Mouse (Mus musculus): ENCODE data around the gene Atrnl1. TPM values are rescaled to one million over a fixed set of nuclear protein-coding genes. Genes with fewer than 3 reads are reported as not detected.

Atrnl1 gene
- total RNA-seq, 2 experiments from 2014 or later, result 10.4 to 10.9 TPM

DNA sequence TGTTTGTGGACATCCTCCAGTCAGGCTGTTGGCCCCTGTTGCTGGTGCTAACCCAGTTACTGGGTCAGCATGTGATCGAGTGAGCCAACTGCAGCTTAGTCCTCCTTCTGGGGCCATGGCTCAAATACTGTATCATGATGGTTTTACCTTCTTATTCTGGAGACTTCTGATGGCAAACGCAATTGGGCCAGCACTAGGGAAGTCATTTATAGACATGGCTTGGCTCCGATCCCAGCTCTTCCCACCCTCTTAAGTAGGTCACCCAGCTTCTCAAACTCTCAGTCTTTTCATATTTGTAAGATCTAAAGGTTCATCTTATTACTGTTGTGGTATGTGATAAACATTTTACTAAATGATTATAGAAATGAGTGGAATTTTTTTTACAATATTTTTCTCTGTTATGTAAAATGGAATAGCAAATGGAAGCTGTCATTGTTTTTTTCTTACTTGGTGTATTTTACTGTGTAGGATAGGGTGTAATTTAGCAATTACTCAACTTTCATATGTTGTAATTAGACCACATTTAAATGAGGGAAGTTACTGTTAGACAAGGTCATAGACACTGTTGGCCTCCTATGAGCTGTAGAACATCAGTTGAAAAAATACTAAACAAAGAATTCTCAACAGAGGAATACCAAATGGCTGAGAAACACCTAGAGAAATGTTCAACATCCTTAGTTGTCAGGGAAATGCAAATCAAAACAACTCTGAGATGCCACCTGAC is 171.7 kb downstream of the Atrnl1 start:
- intact Hi-C loops (cut with DNase I; ENCODE audit: low total_unique reads), result no loop called here
- no peak for DNase-seq

GRCm38 (mm10) chr19:57786699-57787098 is 175.9 kb downstream of the Atrnl1 start:
- intact Hi-C loops (cut with DNase I; ENCODE audit: low total_unique reads), result no loop called here
- peak; percentile 23 for DNase-seq

DNA sequence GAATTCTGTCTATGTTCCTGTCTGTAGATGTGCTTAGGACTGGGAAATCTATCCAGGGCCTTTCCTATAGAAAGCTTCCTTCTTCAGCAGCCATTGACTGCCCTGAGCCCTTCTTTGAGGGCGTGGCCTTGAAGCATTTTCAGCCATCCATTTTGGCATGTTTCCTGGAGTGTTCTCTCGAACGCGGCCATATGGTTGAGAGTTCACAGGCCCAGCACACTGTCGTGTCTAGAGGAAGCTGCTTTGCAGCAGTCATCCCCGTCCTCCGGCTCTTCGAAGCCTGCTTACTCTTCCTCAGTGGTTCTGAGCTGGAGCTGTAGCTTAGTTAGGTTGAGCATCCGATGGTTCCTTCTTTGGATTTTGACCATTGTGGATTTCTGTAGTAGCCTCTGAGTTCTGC is 191.4 kb downstream of the Atrnl1 start:
- intact Hi-C loops (cut with DNase I; ENCODE audit: low total_unique reads), result no loop called here
- no peak for DNase-seq

DNA sequence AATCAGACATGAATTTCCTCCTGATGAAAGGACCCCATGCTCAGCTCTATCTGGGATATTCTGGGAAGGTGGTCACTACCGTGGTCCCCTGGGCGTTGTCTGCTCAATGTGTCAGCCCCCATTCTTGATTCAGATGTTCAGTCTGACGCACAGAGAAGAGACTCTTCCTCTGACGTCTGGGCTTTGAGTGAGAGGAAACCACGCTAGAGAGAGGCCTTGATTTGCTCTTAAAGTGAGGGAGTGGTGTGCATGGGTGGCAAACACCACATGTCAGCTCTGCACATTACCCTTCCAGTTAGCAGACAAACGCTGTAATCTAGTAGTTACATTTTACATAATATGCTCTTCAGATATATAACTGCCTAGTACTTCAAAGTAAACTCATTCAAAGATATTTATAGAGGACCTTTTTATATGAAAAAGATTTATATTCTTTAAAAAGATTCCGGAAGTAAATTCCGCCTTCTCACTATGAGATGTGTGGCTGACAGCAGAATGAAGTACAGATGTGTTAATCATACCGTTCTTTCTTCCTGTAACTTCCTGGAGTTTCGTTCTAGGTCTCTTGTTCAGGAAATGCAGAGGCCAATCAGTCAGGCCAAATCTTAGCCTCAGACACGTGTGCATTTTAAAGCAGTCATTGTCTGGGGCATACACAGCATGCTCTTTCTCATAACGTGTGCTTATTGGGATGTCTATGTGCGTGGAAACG is 192.1 kb downstream of the Atrnl1 start:
- intact Hi-C loops (cut with DNase I; ENCODE audit: low total_unique reads), result no loop called here
- DNase-seq, result no peak

GRCm38 (mm10) chr19:57803483-57803820 is 192.6 kb downstream of the Atrnl1 start:
- intact Hi-C loops (cut with DNase I; ENCODE audit: low total_unique reads), result no loop called here
- DNase-seq, result no peak

DNA sequence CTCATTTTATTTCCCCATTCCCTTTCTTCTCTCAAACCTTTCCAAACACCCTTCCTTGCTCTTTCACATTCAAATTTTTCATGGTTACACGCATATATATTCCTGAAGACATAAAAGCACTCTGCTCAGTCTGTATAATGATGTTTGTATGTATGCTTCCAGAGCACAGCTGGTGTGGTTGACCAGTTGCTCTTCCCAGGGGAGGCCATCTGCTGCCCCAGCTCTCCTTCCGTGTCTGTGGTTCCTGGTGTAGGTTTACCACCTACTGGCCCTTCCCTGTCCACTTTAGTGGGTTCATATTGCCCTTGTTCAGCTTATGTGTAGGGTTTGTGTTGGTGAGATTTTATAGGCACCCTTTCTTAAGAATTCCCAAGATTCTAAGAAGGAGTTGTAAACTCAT is 197.5 kb downstream of the Atrnl1 start:
- intact Hi-C loops (cut with DNase I; ENCODE audit: low total_unique reads), result no loop called here
- DNase-seq, result no peak

- intact Hi-C loops (cut with DNase I; ENCODE audit: low total_unique reads), result loop anchor here (10.0 kb wide), 1 partner anchor 651 kb away; no protein-coding TSS in a partner anchor
- DNase-seq, result no peak
Observed at GRCm38 (mm10) chr19:57814291-57814690, 203.5 kb downstream of the Atrnl1 start.

GRCm38 (mm10) chr19:57816221-57816996 is 205.6 kb downstream of the Atrnl1 start:
- intact Hi-C loops (cut with DNase I; ENCODE audit: low total_unique reads), result loop anchor here (10.0 kb wide), 1 partner anchor 648 kb away; no protein-coding TSS in a partner anchor
- no peak for DNase-seq

- DNase-seq, result no peak
- intact Hi-C loops (cut with DNase I; ENCODE audit: low total_unique reads), result loop anchor here (10.0 kb wide), 1 partner anchor 647 kb away; no protein-coding TSS in a partner anchor
Observed at GRCm38 (mm10) chr19:57817736-57818135, 206.9 kb downstream of the Atrnl1 start.

GRCm38 (mm10) chr19:57823446-57823845 is 212.6 kb downstream of the Atrnl1 start:
- intact Hi-C loops (cut with DNase I; ENCODE audit: low total_unique reads), result no loop called here
- no peak for DNase-seq

GRCm38 (mm10) chr19:57825271-57826207 is 214.7 kb downstream of the Atrnl1 start:
- intact Hi-C loops (cut with DNase I; ENCODE audit: low total_unique reads), result no loop called here

DNA sequence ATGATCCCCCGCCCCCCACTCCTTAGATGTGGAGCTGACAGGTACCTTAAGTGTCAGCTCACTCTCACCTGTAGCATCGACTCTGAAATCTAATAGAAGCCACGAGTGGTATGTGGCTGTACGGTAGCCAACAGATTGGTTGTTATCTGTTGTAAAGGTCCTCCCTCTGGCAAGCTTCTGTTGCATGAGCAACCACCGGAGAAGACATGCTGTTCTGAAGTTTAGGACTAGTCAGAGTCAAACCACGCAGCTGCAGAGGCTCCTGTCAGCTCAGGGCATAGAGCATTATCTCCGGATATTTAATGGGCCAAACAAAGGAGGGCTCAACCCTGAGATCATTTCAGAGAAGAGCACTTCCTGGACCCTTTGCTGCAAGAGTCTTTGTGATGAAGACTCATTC is 222.2 kb downstream of the Atrnl1 start:
- intact Hi-C loops (cut with DNase I; ENCODE audit: low total_unique reads), result no loop called here
- DNase-seq, result no peak

More at GRCm38 (mm10) chr19:57825271-57826207, 214.7 kb downstream of the Atrnl1 start:
- no peak for DNase-seq

- intact Hi-C loops (cut with DNase I; ENCODE audit: low total_unique reads), result no loop called here
- no peak for DNase-seq
Observed at GRCm38 (mm10) chr19:57837882-57838281, 227.0 kb downstream of the Atrnl1 start.

GRCm38 (mm10) chr19:57838546-57838945 is 227.7 kb downstream of the Atrnl1 start:
- no peak for DNase-seq
- intact Hi-C loops (cut with DNase I; ENCODE audit: low total_unique reads), result no loop called here

- intact Hi-C loops (cut with DNase I; ENCODE audit: low total_unique reads), result no loop called here
- no peak for DNase-seq
Observed at GRCm38 (mm10) chr19:57849915-57850314, 239.1 kb downstream of the Atrnl1 start.

DNA sequence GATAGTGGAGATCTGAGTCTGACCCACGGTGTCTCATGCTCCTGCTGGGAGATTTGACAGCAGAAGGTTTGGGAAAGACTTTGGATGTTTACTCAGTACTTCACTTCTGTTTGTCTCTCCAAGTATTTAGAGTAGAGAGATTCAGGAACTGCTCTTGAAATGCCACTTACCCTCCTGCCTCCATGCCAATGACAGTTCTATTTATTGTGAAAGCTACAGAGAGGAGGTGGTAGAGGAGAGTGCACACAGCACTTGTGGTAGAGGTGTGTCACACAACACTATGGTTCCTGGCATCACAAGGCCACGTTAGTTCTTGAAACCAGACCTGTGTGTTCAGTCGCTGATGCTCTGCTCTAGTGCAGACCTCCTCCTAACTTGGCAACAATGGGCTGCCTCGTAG is 257.5 kb downstream of the Atrnl1 start:
- intact Hi-C loops (cut with DNase I; ENCODE audit: low total_unique reads), result no loop called here
- no peak for DNase-seq

DNA sequence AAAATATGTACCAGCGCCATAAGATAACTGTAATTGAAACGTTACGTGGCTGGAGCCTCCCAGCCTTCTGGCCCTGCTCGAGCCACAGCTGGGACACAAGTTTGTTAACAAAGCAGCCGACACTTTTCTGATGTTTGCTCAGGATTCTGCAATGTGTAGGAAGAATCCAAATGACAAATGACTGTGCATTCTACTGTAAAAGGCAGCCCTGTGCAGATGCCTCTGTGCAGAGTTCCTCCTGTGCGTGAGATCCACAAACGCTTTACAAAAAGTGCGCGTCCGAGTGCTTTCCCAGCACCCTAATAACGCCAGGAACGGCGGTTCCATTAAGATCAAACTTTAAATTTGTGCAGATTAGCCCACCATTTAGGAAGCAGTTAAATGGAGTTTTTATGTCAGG is 260.0 kb downstream of the Atrnl1 start:
- intact Hi-C loops (cut with DNase I; ENCODE audit: low total_unique reads), result no loop called here
- no peak for DNase-seq

DNA sequence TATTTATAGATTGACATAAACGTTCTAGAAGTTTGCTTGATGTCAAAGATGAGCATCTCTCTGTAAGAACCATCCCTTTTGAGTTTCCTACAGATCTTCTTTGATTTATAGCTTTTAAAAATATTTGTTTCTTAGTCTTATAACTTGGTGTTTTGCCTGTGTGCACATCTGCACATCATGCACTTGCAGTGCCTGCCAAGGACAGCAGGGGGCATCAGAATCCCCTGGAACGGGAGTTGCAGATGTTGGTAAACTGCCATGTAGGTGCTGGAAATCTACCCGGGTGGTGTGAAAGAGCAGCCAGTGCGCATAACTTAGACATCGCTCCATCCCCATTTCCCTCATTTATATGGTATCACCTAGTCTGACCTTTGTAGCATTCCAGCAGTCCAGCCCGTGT is 265.2 kb downstream of the Atrnl1 start:
- intact Hi-C loops (cut with DNase I; ENCODE audit: low total_unique reads), result no loop called here
- no peak for DNase-seq

DNA sequence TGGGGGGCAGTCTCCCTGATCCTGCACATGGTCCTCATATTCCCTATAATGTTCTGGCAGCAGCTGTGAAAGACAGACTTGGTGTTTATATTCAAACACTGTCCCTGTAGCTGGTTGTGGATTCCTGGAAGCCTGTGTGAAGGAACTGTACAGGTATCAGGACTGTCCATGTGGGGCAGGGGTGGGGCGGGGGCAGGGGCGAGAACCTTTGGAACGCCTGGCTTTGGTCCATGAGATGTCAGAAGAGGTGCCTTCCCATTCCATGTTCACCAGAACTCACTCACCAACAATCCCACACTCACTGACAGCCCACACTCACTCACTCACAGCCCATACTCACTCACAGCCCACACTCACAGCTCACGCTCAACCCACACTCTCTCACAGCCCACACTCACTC is 266.5 kb downstream of the Atrnl1 start:
- intact Hi-C loops (cut with DNase I; ENCODE audit: low total_unique reads), result no loop called here
- DNase-seq, result no peak

Data from gastrocnemius, postnatal 14 days (tissue).